Mouse (Mus musculus) CH12.LX (cell line): ENCODE measurements around the gene Fstl4. TPM values are rescaled to one million over a fixed set of nuclear protein-coding genes. Genes with fewer than 3 reads are reported as not detected.

Experiments
- DNase-seq: peaks from one replicate; pipeline ENCODE4 v3.0.0-alpha.2; 2013; ENCODE audit errors: extremely low read depth
- H3K27ac ChIP-seq: 2 replicates; pipeline ENCODE4 v1.5.1; 2012; ENCODE audit warnings: low read depth, mild to moderate bottlenecking, control low read depth, moderate library complexity; ENCODE audit not compliant: insufficient read depth
- H3K27me3 ChIP-seq: replicated peaks from 2 replicates; pipeline ENCODE3; 2012; ENCODE audit warnings: inconsistent platforms
- H3K36me3 ChIP-seq, 2 experiments: replicated peaks in 1 of 2; 2 replicates each; pipeline versions ENCODE3 to v1.6.1; 2012; ENCODE audit warnings: inconsistent platforms in 1 of 2, low read length in 1 of 2, mild to moderate bottlenecking in 1 of 2, mixed read lengths in 1 of 2, moderate library complexity in 1 of 2; ENCODE audit not compliant: control insufficient read depth in 1 of 2, insufficient read depth in 1 of 2
- H3K4me1 ChIP-seq, 2 experiments: 2 replicates each; pipeline ENCODE4 v1.6.1; 2012; ENCODE audit warnings: inconsistent platforms in 1 of 2, moderate library complexity in 1 of 2; ENCODE audit not compliant: insufficient read depth in 2 of 2, control insufficient read depth in 1 of 2
- H3K4me2 ChIP-seq: 2 replicates; pipeline ENCODE4 v1.6.1; 2012; ENCODE audit warnings: low read depth, mild to moderate bottlenecking, control low read depth; ENCODE audit not compliant: poor library complexity, insufficient read depth, severe bottlenecking
- H3K4me3 ChIP-seq, 3 experiments: fragments of 150-350 bp in 1 of 3; sonication (generic) in 1 of 3; replicated peaks in 1 of 3; 2 replicates each; pipeline versions ENCODE3 to v1.5.1; 2011 to 2012; ENCODE audit warnings: low read depth in 2 of 3, low read length in 2 of 3, mild to moderate bottlenecking in 2 of 3, moderate library complexity in 2 of 3, control low read depth in 1 of 3, improper control_type of control experiment in 1 of 3, inconsistent platforms in 1 of 3, mixed read lengths in 1 of 3; ENCODE audit not compliant: poor library complexity in 1 of 3
- H3K79me2 ChIP-seq: replicated peaks from 2 replicates; pipeline ENCODE4 v1.6.1; 2012; ENCODE audit warnings: mild to moderate bottlenecking, moderate library complexity; ENCODE audit not compliant: control insufficient read depth, poor library complexity, insufficient read depth, severe bottlenecking; ENCODE audit errors: extremely low read depth
- H3K9ac ChIP-seq: 2 replicates; pipeline ENCODE4 v1.6.1; 2012; ENCODE audit warnings: low read depth, mild to moderate bottlenecking, control low read depth, moderate library complexity; ENCODE audit not compliant: insufficient read depth
- H3K9me3 ChIP-seq: replicated peaks from 2 replicates; pipeline ENCODE3; 2012; ENCODE audit warnings: low read length, inconsistent platforms, mixed read lengths
- BHLHE40 ChIP-seq: IDR thresholded peaks from 2 replicates; pipeline ENCODE4 v1.6.1; 2011; ENCODE audit warnings: mild to moderate bottlenecking, low read depth, low read length, improper control_type of control experiment
- CHD1 ChIP-seq: IDR thresholded peaks from 2 replicates; pipeline ENCODE4 v1.6.1; 2012; ENCODE audit warnings: low read depth, low read length, improper control_type of control experiment, inconsistent platforms
- CHD2 ChIP-seq: IDR thresholded peaks from 2 replicates; pipeline ENCODE4 v1.6.1; 2011; ENCODE audit warnings: low read length, improper control_type of control experiment
- E2F4 ChIP-seq: IDR thresholded peaks from 2 replicates; pipeline ENCODE4 v1.6.1; 2011; ENCODE audit warnings: low read depth, low read length, improper control_type of control experiment; ENCODE audit not compliant: insufficient replicate concordance
- EP300 ChIP-seq: IDR thresholded peaks from 2 replicates; pipeline ENCODE4 v1.6.1; 2011; ENCODE audit warnings: low read length, improper control_type of control experiment
- GABPA ChIP-seq: IDR thresholded peaks from 2 replicates; pipeline ENCODE4 v1.6.1; 2012; ENCODE audit warnings: low read depth, low read length, improper control_type of control experiment, inconsistent platforms; ENCODE audit not compliant: insufficient replicate concordance
- JUN ChIP-seq: IDR thresholded peaks from 2 replicates; pipeline ENCODE4 v1.6.1; 2011; ENCODE audit warnings: low read depth, mild to moderate bottlenecking, low read length, improper control_type of control experiment, moderate library complexity; ENCODE audit not compliant: insufficient read depth
- KAT2A ChIP-seq: IDR thresholded peaks from 2 replicates; pipeline ENCODE4 v1.6.1; 2012; ENCODE audit warnings: low read length, improper control_type of control experiment, inconsistent platforms; ENCODE audit not compliant: insufficient replicate concordance
- MAFK ChIP-seq: IDR thresholded peaks from 2 replicates; pipeline ENCODE4 v1.6.1; 2011; ENCODE audit warnings: low read length, improper control_type of control experiment; ENCODE audit not compliant: insufficient replicate concordance
- MAX ChIP-seq: IDR thresholded peaks from 2 replicates; pipeline ENCODE4 v1.6.1; 2011; ENCODE audit warnings: low read length, improper control_type of control experiment
- MEF2A ChIP-seq: IDR thresholded peaks from 2 replicates; pipeline ENCODE4 v1.6.1; 2014; ENCODE audit warnings: low read depth, mild to moderate bottlenecking, inconsistent platforms, low read length, improper control_type of control experiment, borderline replicate concordance
- NELFE ChIP-seq: IDR thresholded peaks from 2 replicates; pipeline ENCODE4 v1.6.1; 2011; ENCODE audit warnings: low read depth, low read length, improper control_type of control experiment
- NRF1 ChIP-seq: IDR thresholded peaks from 2 replicates; pipeline ENCODE4 v1.6.1; 2014; ENCODE audit warnings: low read depth, mild to moderate bottlenecking, inconsistent platforms, low read length, improper control_type of control experiment, moderate library complexity
- PAX5 ChIP-seq: IDR thresholded peaks from 2 replicates; pipeline ENCODE4 v1.6.1; 2012; ENCODE audit warnings: low read length, inconsistent platforms, mixed read lengths
- POLR2A ChIP-seq: IDR thresholded peaks from 2 replicates; pipeline ENCODE4 v1.6.1; 2011; ENCODE audit warnings: low read depth, mild to moderate bottlenecking, improper control_type of control experiment, low read length
- RCOR1 ChIP-seq: conservative IDR thresholded peaks from 2 replicates; pipeline ENCODE4 v1.6.1; 2012; ENCODE audit warnings: low read depth, mild to moderate bottlenecking, inconsistent platforms, low read length, improper control_type of control experiment
- SIN3A ChIP-seq: IDR thresholded peaks from 2 replicates; pipeline ENCODE4 v1.6.1; 2012; ENCODE audit warnings: low read length, improper control_type of control experiment, inconsistent platforms
- TCF12 ChIP-seq: IDR thresholded peaks from 2 replicates; pipeline ENCODE4 v1.6.1; 2014; ENCODE audit warnings: low read depth, mild to moderate bottlenecking, inconsistent platforms, low read length, improper control_type of control experiment
- UBTF ChIP-seq: IDR thresholded peaks from 2 replicates; pipeline ENCODE4 v1.6.1; 2012; ENCODE audit warnings: low read depth, mild to moderate bottlenecking, inconsistent platforms, low read length, improper control_type of control experiment, moderate library complexity
- USF1 ChIP-seq: IDR thresholded peaks from 2 replicates; pipeline ENCODE4 v1.6.1; 2014; ENCODE audit warnings: low read depth, mild to moderate bottlenecking, inconsistent platforms, low read length, improper control_type of control experiment
- USF2 ChIP-seq: conservative IDR thresholded peaks from 2 replicates; pipeline ENCODE4 v1.6.1; 2011; ENCODE audit warnings: low read depth, low read length, improper control_type of control experiment
- ZC3H11A ChIP-seq: IDR thresholded peaks from 2 replicates; pipeline ENCODE4 v1.6.1; 2012; ENCODE audit warnings: low read depth, mild to moderate bottlenecking, inconsistent platforms, low read length, improper control_type of control experiment
- ZKSCAN1 ChIP-seq: IDR thresholded peaks from 2 replicates; pipeline ENCODE4 v1.6.1; 2012; ENCODE audit warnings: low read depth, inconsistent platforms, low read length, improper control_type of control experiment, borderline replicate concordance
- ZMIZ1 ChIP-seq: IDR thresholded peaks from 2 replicates; pipeline ENCODE4 v1.6.1; 2012; ENCODE audit warnings: low read depth, mild to moderate bottlenecking, inconsistent platforms, low read length, improper control_type of control experiment
- dilution Hi-C: fragments of 300-500 bp; cut with MboI; formaldehyde crosslinking; loops from 2 replicates; pipeline ENCODE4 v1.14.3; 2020; ENCODE audit warnings: low sequenced_read_pairs; ENCODE audit not compliant: extremely low pct_unique_long_range_greater_than_20kb, extremely low pct_ligation_motif_present
- in situ Hi-C: fragments of 300-500 bp; cut with MboI; formaldehyde crosslinking; loops from 3 replicates; pipeline ENCODE4 v1.14.3; 2019; ENCODE audit warnings: low sequenced_read_pairs, low pct_ligation_motif_present, low pct_unique_long_range_greater_than_20kb, mixed read lengths
- polyA plus RNA-seq: library from polyadenylated mRNA; unstranded; fragments of >175 nt; gene quantifications from 2 replicates; pipeline ENCODE4 v1.2.1, GENCODE M21; 2012; ENCODE audit warnings: low read depth; ENCODE audit not compliant: insufficient read length
- total RNA-seq, 2 experiments: library from RNA; depleted of rRNA; stranded (reverse); fragments of 300-350 nt in 1 of 2; fragments of >200 nt in 1 of 2; gene quantifications; 2 replicates each; pipeline ENCODE4 v1.2.3; 2012 to 2014

Gene Fstl4
- total and polyA plus RNA-seq, 3 experiments: not detected

DNA sequence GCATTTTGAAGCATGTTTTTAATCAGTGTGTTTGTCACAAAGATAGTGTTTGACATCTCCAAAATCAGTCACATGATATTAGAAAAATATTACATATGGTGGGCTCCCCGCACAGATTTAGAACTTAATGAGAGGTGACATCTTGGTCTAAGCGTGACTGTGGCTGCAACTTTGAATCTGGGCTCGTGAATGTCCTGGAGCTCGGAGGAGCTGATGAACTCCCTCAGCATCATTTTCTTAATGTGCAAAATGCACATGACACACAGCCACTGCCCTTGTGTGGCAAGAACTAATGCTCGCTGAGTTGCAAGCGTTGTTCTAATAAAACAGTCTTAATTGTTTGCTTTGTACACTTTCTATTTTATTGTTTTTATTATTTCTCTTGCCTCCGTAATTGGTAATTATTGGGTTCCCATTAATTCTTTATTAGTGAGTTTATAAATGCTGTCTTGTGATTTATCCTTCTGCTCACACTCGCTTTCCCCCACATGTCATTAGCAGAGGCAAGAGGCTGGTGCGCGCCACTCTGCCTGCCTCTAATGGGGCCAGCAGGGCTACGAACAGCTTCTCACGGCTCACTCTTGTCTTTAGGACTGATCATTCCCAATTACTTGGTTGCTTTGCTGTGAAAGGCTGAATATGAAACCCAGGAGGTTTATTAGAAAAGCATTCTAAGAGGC is 67.3 kb downstream of the Fstl4 start:
- Histone ChIP-seq H3K9me3 (no peaks in the 10 kb centered on the region), H3K4me1 (no peaks in the 10 kb centered on the region), H3K4me3 (no peak overlapping the region), H3K79me2 (no peaks in the 10 kb centered on the region), H3K27ac (no peak overlapping the region), H3K4me2 (no peak overlapping the region), H3K27me3 (peaks cover 86% of the 10 kb centered on the region)
- in situ Hi-C loops: no loop called here
- no peak for DNase-seq
- dilution Hi-C loops: no loop called here
- TF ChIP-seq UBTF (no peak), EP300 (no peak), MEF2A (no peak), SIN3A (no peak), NELFE (no peak), CHD1 (no peak), MAX (no peak), ZKSCAN1 (no peak), KAT2A (no peak), ZC3H11A (no peak), NRF1 (no peak), JUN (no peak), E2F4 (no peak)
- TF ChIP-seq, all 38 proteins: peak for 0
- H3K36me3 ChIP-seq: no peaks in the 10 kb centered on the region
- H3K9ac ChIP-seq: no peak overlapping the region

DNA sequence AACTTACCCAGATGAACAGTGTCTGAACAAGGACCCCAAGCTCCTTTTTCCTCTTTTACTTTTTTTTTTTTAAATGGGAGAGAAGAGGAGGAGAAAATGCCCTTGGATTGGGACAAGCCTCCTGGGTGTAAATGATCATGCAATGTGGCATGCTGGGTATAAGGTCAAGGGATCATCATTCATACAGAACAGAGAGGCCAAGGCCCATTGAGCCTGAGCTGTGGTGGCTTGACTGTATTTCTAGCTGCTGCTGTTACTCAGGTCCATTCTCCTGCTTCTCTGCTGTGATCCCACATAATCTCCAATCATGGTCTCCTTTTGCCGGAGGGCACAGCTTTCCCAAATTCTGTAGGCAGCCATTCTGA is 67.9 kb downstream of the Fstl4 start:
- TF ChIP-seq ZMIZ1: no peak
- TF ChIP-seq GABPA: no peak
- TF ChIP-seq CHD2: no peak
- no peak for TF ChIP-seq USF1
- no peak for TF ChIP-seq BHLHE40
- TF ChIP-seq PAX5: no peak
- no peak for TF ChIP-seq MAFK
- no peak for TF ChIP-seq RCOR1
- no peak for TF ChIP-seq EP300
- no peak for TF ChIP-seq ZKSCAN1
- TF ChIP-seq TCF12: no peak
- TF ChIP-seq POLR2A: no peak
- no peak for TF ChIP-seq USF2
- TF ChIP-seq CHD1: no peak
- H3K27ac ChIP-seq: no peak overlapping the region
- no peaks in the 10 kb centered on the region for H3K9me3 ChIP-seq
- no peak overlapping the region for H3K4me3 ChIP-seq
- H3K36me3 ChIP-seq: no peaks in the 10 kb centered on the region
- no peaks in the 10 kb centered on the region for H3K79me2 ChIP-seq
- no peak overlapping the region for H3K9ac ChIP-seq
- in situ Hi-C loops (no loop called here), dilution Hi-C loops (no loop called here)
- DNase-seq: no peak
- H3K27me3 ChIP-seq: peaks cover 86% of the 10 kb centered on the region
- no peaks in the 10 kb centered on the region for H3K4me1 ChIP-seq
- no peak overlapping the region for H3K4me2 ChIP-seq
